Comparison of ENCODE assay signal across 8 mouse cellular contexts in genomic region chr8:22185431-22186397, GRCm38 (mm10). TPM values are rescaled to one million over a fixed set of nuclear protein-coding genes. Genes with fewer than 3 reads are reported as not detected.
A peak's percentile ranks its signal among the peaks of the same experiment; 100 is the strongest.
DNase-seq lines count a peak whose midpoint lies in the region; ATAC-seq lines count a peak whose summit lies in the region.

Ckap2 (minus strand) TSS chr8:22185819.

- peak; percentile 96 for ATAC-seq in inflammation-experienced regulatory T-cells, adult 6 months
- peak; percentile 88 for ATAC-seq in megakaryocyte-erythroid progenitor cell, adult 5-6 weeks (replicated peaks; ENCODE audit: low FRiP score, low TSS enrichment, poor library complexity, severe bottlenecking)

- intact Hi-C loops in gastrocnemius, postnatal 14 days (cut with DNase I; ENCODE audit: low total_unique reads) = loop anchor here (10.0 kb wide), 1 partner anchor 131 kb away; no protein-coding TSS in a partner anchor
- intact Hi-C loops in left cerebral cortex, postnatal 10 days (cut with DNase I) = no loop called here

- peak; percentile 92 to 98 for DNase-seq in adrenal gland, adult (ENCODE audit: inconsistent age in 2 of 2, low spot score in 1 of 2)
- peak; percentile 97 for DNase-seq in embryo, embryonic 10.5 days (ENCODE audit: low spot score)
- DNase-seq in gastrocnemius, postnatal 14 days = peak; percentile 91
- DNase-seq in left cerebral cortex, postnatal 10 days (ENCODE audit: extremely low spot score in 1 of 2, low spot score in 2 of 2) = peak; percentile 76 to 93
- peak; percentile 80 for DNase-seq in right cerebral cortex, postnatal 25 days
- peak; percentile 87 to 92 for DNase-seq in urinary bladder, postnatal 4 days (ENCODE audit: low spot score in 2 of 2)

RNA-seq across cellular contexts. Expression of gene Ckap2, which starts in this region (rescaled TPM):
- 1 to 10 TPM; 2.9 to 3.2 TPM for total RNA-seq in gastrocnemius, postnatal 14 days (2021)
- 10 to 100 TPM in 1 of 3 experiments, 1 to 10 TPM in 2; 3.0 to 32.7 (median 3.6) TPM for polyA plus RNA-seq in inflammation-experienced regulatory T-cells, adult 6 months (2017; shearing (Covaris generic))
- 1 to 10 TPM; 2.2 to 2.4 TPM for total RNA-seq in left cerebral cortex, postnatal 10 days (2021)
- total RNA-seq in megakaryocyte-erythroid progenitor cell, adult 5-6 weeks (2014; fragmentation: Nextera tagmentation) = 31.5 and 49.4 TPM in 2 replicates
- 48.3 and 50.1 TPM in 2 replicates for total RNA-seq in megakaryocyte-erythroid progenitor cell, adult 5-6 weeks (2017)

Comparison
In these comparisons a context has a peak if more than half of its experiments do, and no peak if none do; other contexts are left out.
1. Peak in every context shown above with its lines: DNase-seq and ATAC-seq.
2. RNA of gene Ckap2 (total RNA-seq): 31.5 to 50.1 TPM in megakaryocyte-erythroid progenitor cell, adult 5-6 weeks; 2.9 to 3.2 TPM in gastrocnemius, postnatal 14 days and 2.2 to 2.4 TPM in left cerebral cortex, postnatal 10 days; every median in the first group is over 4 times any median in the second.